In genomic region chr9:61899804-61900203, GRCm38 (mm10) we compare ENCODE assay signal across 8 mouse cellular contexts. TPM values are rescaled to one million over a fixed set of nuclear protein-coding genes. Genes with fewer than 3 reads are reported as not detected.
A peak's percentile ranks its signal among the peaks of the same experiment; 100 is the strongest.
DNase-seq lines count a peak whose midpoint lies in the region; ATAC-seq and TF ChIP-seq lines count a peak whose summit lies in the region.

No protein-coding gene starts in this region.

- H3K4me2 ChIP-seq in hindbrain, embryonic 11.5 days (replicated peaks; ENCODE audit: low read depth, low read length) = no peak overlapping the region

- H3K4me1 ChIP-seq in MEL (ENCODE audit: control insufficient read depth in 1 of 2, insufficient read depth in 2 of 2, low read length in 2 of 2) = peaks cover 0 to 7% of the 10 kb centered on the region in 2 experiments; a peak in 1 of 4 replicates
- peaks cover 3% of the 10 kb centered on the region for H3K4me1 ChIP-seq in hindbrain, embryonic 11.5 days (replicated peaks; ENCODE audit: control insufficient read depth, insufficient read depth, low read length)

- no peak for TF ChIP-seq EP300 in MEL (IDR thresholded peaks at IDR 0.05; ENCODE audit: low read depth in 1 of 2, low read length in 2 of 2)

- DNase-seq in MEL (ENCODE audit: low read depth, low spot score) = peak; percentile 64
- peak; percentile 85 for DNase-seq in cerebellum, adult 9-10 months
- peak; percentile 89 for DNase-seq in hindbrain, embryonic 11.5 days (ENCODE audit: low spot score)
- DNase-seq in layer of hippocampus, postnatal 10 days (ENCODE audit: low spot score in 2 of 2) = peak; percentile 89 to 91
- peak; percentile 82 for DNase-seq in lung, postnatal 25 days (ENCODE audit: low spot score)
- DNase-seq in right cerebral cortex, adult 2 months (ENCODE audit: low spot score in 2 of 2) = peak; percentile 94 to 95
- peak; percentile 74 to 89 for DNase-seq in urinary bladder, adult 18-20 months (ENCODE audit: low spot score in 2 of 2)

- 6% methylated on average over 16 of the region's 16 CpGs for WGBS in hindbrain, embryonic 11.5 days

- H3K79me2 ChIP-seq in MEL (ENCODE audit: control insufficient read depth, insufficient read depth, low read length, poor library complexity) = no peaks in the 10 kb centered on the region

- H3K36me3 ChIP-seq in MEL (ENCODE audit: control insufficient read depth in 1 of 2, insufficient read depth in 2 of 2, low read length in 2 of 2) = no peaks in the 10 kb centered on the region; a peak in 1 of 4 replicates
- H3K36me3 ChIP-seq in hindbrain, embryonic 11.5 days (ENCODE audit: control insufficient read depth, insufficient read depth, low read length) = no peaks in the 10 kb centered on the region

- H3K4me3 ChIP-seq in MEL (ENCODE audit: control insufficient read depth in 1 of 2, insufficient read depth in 1 of 2, low read depth in 2 of 2, low read length in 2 of 2) = no peak overlapping the region
- no peak overlapping the region for H3K4me3 ChIP-seq in hindbrain, embryonic 11.5 days (ENCODE audit: low read depth, low read length)

- peak; percentile 65 for TF ChIP-seq RAD21 in MEL (IDR thresholded peaks at IDR 0.05; ENCODE audit: low read depth, low read length)

- TF ChIP-seq POLR2A in MEL (IDR thresholded peaks at IDR 0.05; ENCODE audit: control insufficient read depth in 1 of 2, insufficient read depth in 1 of 2, low read depth in 1 of 2, low read length in 2 of 2, poor library complexity in 1 of 2) = no peak

- ATAC-seq in frontal cortex, adult (ENCODE audit: low TSS enrichment) = peak; percentile 85
- ATAC-seq in hindbrain, embryonic 11.5 days (ENCODE audit: low FRiP score) = no peak

- no peak overlapping the region for H3K27ac ChIP-seq in MEL (ENCODE audit: control insufficient read depth, low read depth, low read length)
- no peak overlapping the region for H3K27ac ChIP-seq in hindbrain, embryonic 11.5 days (ENCODE audit: low read depth, low read length)

- H3K9me3 ChIP-seq in MEL (replicated peaks; ENCODE audit: insufficient read depth, low read length) = no peaks in the 10 kb centered on the region
- H3K9me3 ChIP-seq in hindbrain, embryonic 11.5 days (ENCODE audit: control insufficient read depth, low read length) = no peaks in the 10 kb centered on the region

- peak; percentile 66 to 95 (median 81) for TF ChIP-seq CTCF in MEL (IDR thresholded peaks at IDR 0.05 in 2 of 3, conservative IDR thresholded peaks at IDR 0.05 in 1 of 3; ENCODE audit: control insufficient read depth in 1 of 3, insufficient read depth in 1 of 3, low read depth in 2 of 3, low read length in 3 of 3, poor library complexity in 1 of 3, severe bottlenecking in 1 of 3)

- no peaks in the 10 kb centered on the region for H3K27me3 ChIP-seq in MEL (ENCODE audit: control insufficient read depth in 1 of 2, insufficient read depth in 2 of 2, low read length in 2 of 2)
- H3K27me3 ChIP-seq in hindbrain, embryonic 11.5 days (ENCODE audit: control insufficient read depth, insufficient read depth, low read length) = peaks cover 10% of the 10 kb centered on the region; the same call in 1 of the 2 replicates

- H3K9ac ChIP-seq in MEL (ENCODE audit: control insufficient read depth, low read depth, low read length, poor library complexity, severe bottlenecking) = no peak overlapping the region
- no peak overlapping the region for H3K9ac ChIP-seq in hindbrain, embryonic 11.5 days (ENCODE audit: low read depth, low read length)

TF ChIP-seq in MEL, 35 proteins besides CTCF, POLR2A, EP300 and RAD21:
- TF ChIP-seq GABPA (IDR thresholded peaks at IDR 0.05; ENCODE audit: low read depth, low read length) (no peak), SMC3 (IDR thresholded peaks at IDR 0.05; ENCODE audit: low read depth, low read length) (peak; percentile 62), ZC3H11A (IDR thresholded peaks at IDR 0.05; ENCODE audit: low read depth, low read length) (peak; percentile 46)

RNA-seq across cellular contexts. Expression of gene Rplp1, which starts 14.5 kb away (rescaled TPM):
- total RNA-seq in MEL (2012; rRNA removed) = 13,843 and 15,045 TPM in 2 replicates
- polyA plus RNA-seq in MEL (2012; ENCODE audit: insufficient read depth in 1 of 2, insufficient read length in 2 of 2, low read depth in 1 of 2, low replicate concordance in 2 of 2, missing spikeins in 1 of 2) = 1,000 to 10,000 TPM in 1 of 2 experiments, not detected in 1; 9,058 TPM
- polyA plus RNA-seq in hindbrain, embryonic 11.5 days (2014; fragmentation: Nextera tagmentation; extraction: Ambion mirVana) = 1,024 and 1,073 TPM in 2 replicates
- 1,000 to 10,000 TPM; 1,537 to 1,633 TPM for total RNA-seq in layer of hippocampus, postnatal 10 days (2021)

RNA-seq across cellular contexts. Expression of gene Kif23, which starts 46.8 kb away (rescaled TPM):
- total RNA-seq in MEL (2012; rRNA removed) = 37.5 and 54.3 TPM in 2 replicates
- polyA plus RNA-seq in MEL (2012; ENCODE audit: insufficient read depth in 1 of 2, insufficient read length in 2 of 2, low read depth in 1 of 2, low replicate concordance in 2 of 2, missing spikeins in 1 of 2) = 100 to 1,000 TPM in 1 of 2 experiments, not detected in 1; 100 TPM
- polyA plus RNA-seq in hindbrain, embryonic 11.5 days (2014; fragmentation: Nextera tagmentation; extraction: Ambion mirVana) = 97.2 and 100 TPM in 2 replicates
- 10 to 100 TPM in 1 of 2 experiments, 1 to 10 TPM in 1; 7.4 to 11.1 TPM for total RNA-seq in layer of hippocampus, postnatal 10 days (2021)
